Mouse (Mus musculus) limb, embryonic 12.5 days (tissue): ENCODE measurements around the gene Astn2. TPM values are rescaled to one million over a fixed set of nuclear protein-coding genes. Genes with fewer than 3 reads are reported as not detected.

ENCODE experiments used
- ATAC-seq: fragments of 200-750 bp; cut with Nextera tagmentation; 2 replicates; pipeline ENCODE4 v1.8.0; 2017; ENCODE audit warnings: low read depth, moderate TSS enrichment; ENCODE audit not compliant: insufficient number of reproducible peaks, insufficient read depth, low FRiP score, low TSS enrichment
- H3K27ac ChIP-seq: fragments of 300-500 bp; sonication (generic); 2 replicates; pipeline ENCODE4 v1.5.1; 2016; ENCODE audit warnings: mild to moderate bottlenecking, moderate library complexity
- H3K27me3 ChIP-seq: fragments of 300-500 bp; sonication (generic); 2 replicates; pipeline ENCODE4 v1.6.1; 2016; ENCODE audit warnings: mild to moderate bottlenecking, moderate library complexity
- H3K36me3 ChIP-seq: fragments of 300-500 bp; sonication (generic); 2 replicates; pipeline ENCODE4 v1.6.1; 2016; ENCODE audit warnings: mild to moderate bottlenecking, moderate library complexity
- H3K4me1 ChIP-seq: fragments of 300-500 bp; sonication (generic); replicated peaks from 2 replicates; pipeline ENCODE4 v1.6.1; 2016
- H3K4me2 ChIP-seq: fragments of 300-500 bp; sonication (generic); 2 replicates; pipeline ENCODE4 v1.6.1; 2016; ENCODE audit warnings: mild to moderate bottlenecking, moderate library complexity
- H3K4me3 ChIP-seq: fragments of 300-500 bp; sonication (generic); replicated peaks from 2 replicates; pipeline ENCODE4 v1.5.1; 2016; ENCODE audit warnings: mild to moderate bottlenecking
- H3K9ac ChIP-seq: fragments of 300-500 bp; sonication (generic); replicated peaks from 2 replicates; pipeline ENCODE4 v1.6.1; 2016; ENCODE audit warnings: mild to moderate bottlenecking, moderate library complexity
- H3K9me3 ChIP-seq: fragments of 300-500 bp; sonication (generic); 2 replicates; pipeline ENCODE4 v1.6.1; 2016; ENCODE audit warnings: mild to moderate bottlenecking, moderate library complexity
- WGBS: fragments of 180-500 bp; shearing (Covaris S2); methylation state at CpG from one replicate; pipeline ENCODE4 v1.1.7; 2016; 5-methylcytosine and 5-hydroxymethylcytosine counted together
- polyA plus RNA-seq: library from polyadenylated mRNA; unstranded; fragments of >200 nt; fragmentation: Nextera tagmentation; extraction: Ambion mirVana; gene quantifications from 2 replicates; pipeline ENCODE4 v1.2.1, GENCODE M21; 2016

Astn2 gene
- polyA plus RNA-seq, 1 experiment from 2014 or later, result 1.6 TPM

- WGBS, result 88% methylated on average over 5 of the region's 5 CpGs
Measured at GRCm38 (mm10) chr4:65773368-65774010, 630.9 kb downstream of the Astn2 start.

GRCm38 (mm10) chr4:65770952-65771351 lies 633.5 kb downstream of the Astn2 start:
- Histone ChIP-seq H3K9me3 (no peaks in the 10 kb centered on the region), H3K27ac (no peak overlapping the region), H3K4me3 (no peak overlapping the region), H3K4me1 (no peaks in the 10 kb centered on the region), H3K27me3 (no peaks in the 10 kb centered on the region), H3K9ac (no peak overlapping the region), H3K4me2 (no peak overlapping the region), H3K36me3 (no peaks in the 10 kb centered on the region)
- ATAC-seq, result no peak
- 88% methylated on average over 4 of the region's 4 CpGs for WGBS

More at GRCm38 (mm10) chr4:65773368-65774010, 630.9 kb downstream of the Astn2 start:
- H3K4me2 ChIP-seq, result no peak overlapping the region
- no peaks in the 10 kb centered on the region for H3K27me3 ChIP-seq
- no peak overlapping the region for H3K4me3 ChIP-seq
- H3K9me3 ChIP-seq, result no peaks in the 10 kb centered on the region
- no peak overlapping the region for H3K9ac ChIP-seq
- ATAC-seq, result no peak
- no peaks in the 10 kb centered on the region for H3K36me3 ChIP-seq
- no peak overlapping the region for H3K27ac ChIP-seq
- H3K4me1 ChIP-seq, result no peaks in the 10 kb centered on the region

- H3K4me1 ChIP-seq, result 0 out of 2 replicates have a peak, but pooled peaks cover 3% of the 10 kb centered on the region
- no peaks in the 10 kb centered on the region for H3K27me3 ChIP-seq
- no peaks in the 10 kb centered on the region for H3K9me3 ChIP-seq
- H3K9ac ChIP-seq, result no peak overlapping the region
- H3K27ac ChIP-seq, result no peak overlapping the region
- 72% methylated on average over 2 of the region's 2 CpGs for WGBS
- no peaks in the 10 kb centered on the region for H3K36me3 ChIP-seq
- no peak for ATAC-seq
- H3K4me2 ChIP-seq, result no peak overlapping the region
- no peak overlapping the region for H3K4me3 ChIP-seq
Measured at GRCm38 (mm10) chr4:65767919-65768318, 636.5 kb downstream of the Astn2 start.

- H3K27me3 ChIP-seq, result no peaks in the 10 kb centered on the region
- no peak overlapping the region for H3K9ac ChIP-seq
- H3K4me3 ChIP-seq, result no peak overlapping the region
- no peaks in the 10 kb centered on the region for H3K9me3 ChIP-seq
- H3K36me3 ChIP-seq, result no peaks in the 10 kb centered on the region
- no peak overlapping the region for H3K27ac ChIP-seq
- 74% methylated on average over 4 of the region's 4 CpGs for WGBS
- ATAC-seq, result no peak
- H3K4me1 ChIP-seq, result 0 out of 2 replicates have a peak, but pooled peaks cover 3% of the 10 kb centered on the region
- H3K4me2 ChIP-seq, result no peak overlapping the region
Measured at GRCm38 (mm10) chr4:65767431-65767830, 637.0 kb downstream of the Astn2 start.

- Histone ChIP-seq H3K36me3 (no peaks in the 10 kb centered on the region), H3K4me3 (no peak overlapping the region), H3K9ac (no peak overlapping the region), H3K27me3 (no peaks in the 10 kb centered on the region), H3K4me1 (0 out of 2 replicates have a peak, but pooled peaks cover 3% of the 10 kb centered on the region), H3K27ac (no peak overlapping the region), H3K9me3 (no peaks in the 10 kb centered on the region), H3K4me2 (no peak overlapping the region)
- ATAC-seq, result no peak
- 74% methylated on average over 3 of the region's 3 CpGs for WGBS
Measured at GRCm38 (mm10) chr4:65765312-65765711, 639.1 kb downstream of the Astn2 start.

- 0 out of 2 replicates have a peak, but pooled peaks cover 3% of the 10 kb centered on the region for H3K4me1 ChIP-seq
- H3K36me3 ChIP-seq, result no peaks in the 10 kb centered on the region
- H3K27me3 ChIP-seq, result no peaks in the 10 kb centered on the region
- H3K27ac ChIP-seq, result no peak overlapping the region
- WGBS, result 57% methylated on average over 4 of the region's 4 CpGs
- H3K4me3 ChIP-seq, result no peak overlapping the region
- no peaks in the 10 kb centered on the region for H3K9me3 ChIP-seq
- no peak overlapping the region for H3K4me2 ChIP-seq
- H3K9ac ChIP-seq, result no peak overlapping the region
- no peak for ATAC-seq
Measured at GRCm38 (mm10) chr4:65764275-65764674, 640.1 kb downstream of the Astn2 start.

- Histone ChIP-seq H3K9ac (no peak overlapping the region), H3K9me3 (no peaks in the 10 kb centered on the region), H3K36me3 (no peaks in the 10 kb centered on the region), H3K4me2 (no peak overlapping the region), H3K27me3 (no peaks in the 10 kb centered on the region), H3K4me1 (0 out of 2 replicates have a peak, but pooled peaks cover 3% of the 10 kb centered on the region), H3K4me3 (no peak overlapping the region), H3K27ac (no peak overlapping the region)
- 91% methylated on average over 2 of the region's 2 CpGs for WGBS
- no peak for ATAC-seq
Measured at GRCm38 (mm10) chr4:65763823-65764222, 640.6 kb downstream of the Astn2 start.

GRCm38 (mm10) chr4:65762116-65762515 lies 642.3 kb downstream of the Astn2 start:
- Histone ChIP-seq H3K36me3 (no peaks in the 10 kb centered on the region), H3K27me3 (no peaks in the 10 kb centered on the region), H3K27ac (no peak overlapping the region), H3K4me1 (0 out of 2 replicates have a peak, but pooled peaks cover 3% of the 10 kb centered on the region), H3K4me3 (no peak overlapping the region), H3K9ac (no peak overlapping the region), H3K9me3 (no peaks in the 10 kb centered on the region), H3K4me2 (no peak overlapping the region)
- ATAC-seq, result no peak
- WGBS, result 77% methylated on average over 3 of the region's 3 CpGs

GRCm38 (mm10) chr4:65761658-65762057 lies 642.8 kb downstream of the Astn2 start:
- no peak overlapping the region for H3K27ac ChIP-seq
- no peak overlapping the region for H3K9ac ChIP-seq
- no peaks in the 10 kb centered on the region for H3K27me3 ChIP-seq
- 0 out of 2 replicates have a peak, but pooled peaks cover 3% of the 10 kb centered on the region for H3K4me1 ChIP-seq
- H3K36me3 ChIP-seq, result no peaks in the 10 kb centered on the region
- no peaks in the 10 kb centered on the region for H3K9me3 ChIP-seq
- ATAC-seq, result no peak
- no peak overlapping the region for H3K4me3 ChIP-seq
- WGBS, result 86% methylated on average over 3 of the region's 3 CpGs
- H3K4me2 ChIP-seq, result no peak overlapping the region

GRCm38 (mm10) chr4:65758875-65759201 lies 645.6 kb downstream of the Astn2 start:
- WGBS, result 85% methylated on average over 1 of the region's 1 CpGs

GRCm38 (mm10) chr4:65758174-65758874 lies 646.1 kb downstream of the Astn2 start:
- Histone ChIP-seq H3K4me2 (no peak overlapping the region), H3K27me3 (no peaks in the 10 kb centered on the region), H3K36me3 (no peaks in the 10 kb centered on the region), H3K4me1 (no peaks in the 10 kb centered on the region), H3K9ac (no peak overlapping the region), H3K27ac (no peak overlapping the region), H3K4me3 (no peak overlapping the region), H3K9me3 (no peaks in the 10 kb centered on the region)
- no peak for ATAC-seq
- WGBS, result 67% methylated on average over 5 of the region's 5 CpGs

More at GRCm38 (mm10) chr4:65758875-65759201, 645.6 kb downstream of the Astn2 start:
- Histone ChIP-seq H3K4me2 (no peak overlapping the region), H3K27ac (no peak overlapping the region), H3K9me3 (no peaks in the 10 kb centered on the region), H3K36me3 (no peaks in the 10 kb centered on the region), H3K4me1 (no peaks in the 10 kb centered on the region), H3K9ac (no peak overlapping the region), H3K4me3 (no peak overlapping the region), H3K27me3 (no peaks in the 10 kb centered on the region)
- ATAC-seq, result no peak
